Mouse (Mus musculus) right cerebral cortex, adult 18-20 months (tissue): ENCODE data around the gene Crym.
A peak's percentile ranks its signal among the peaks of the same experiment; 100 is the strongest.

Experiments used
- DNase-seq: peaks from one replicate; pipeline ENCODE4 v3.0.0; 2022; ENCODE audit warnings: mixed read lengths

The Crym gene

DNA sequence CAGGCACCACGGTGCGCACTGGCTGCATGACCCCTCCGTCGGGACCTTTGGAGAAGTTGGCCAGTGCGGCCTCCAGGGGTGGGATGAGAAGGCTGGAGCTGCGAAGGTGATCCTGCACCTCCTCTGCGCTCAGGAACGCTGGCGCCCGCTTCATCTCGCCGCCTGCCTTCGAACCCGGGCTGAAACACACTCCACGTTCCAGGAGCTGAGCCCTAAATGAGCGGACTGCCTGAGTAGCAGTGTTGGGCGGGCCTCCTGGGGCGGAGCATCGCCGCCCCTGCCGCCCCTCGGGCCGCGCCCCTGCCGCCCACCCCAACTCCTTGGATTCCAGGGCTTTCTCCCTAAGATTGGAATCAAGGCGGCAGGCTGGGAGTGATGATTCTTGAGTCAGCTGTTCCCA lies at the start of gene Crym:
Gene Crym (minus strand): TSS at position 341 of the 400 bp plus-strand sequence.
- peak; percentile 23 for DNase-seq

DNA sequence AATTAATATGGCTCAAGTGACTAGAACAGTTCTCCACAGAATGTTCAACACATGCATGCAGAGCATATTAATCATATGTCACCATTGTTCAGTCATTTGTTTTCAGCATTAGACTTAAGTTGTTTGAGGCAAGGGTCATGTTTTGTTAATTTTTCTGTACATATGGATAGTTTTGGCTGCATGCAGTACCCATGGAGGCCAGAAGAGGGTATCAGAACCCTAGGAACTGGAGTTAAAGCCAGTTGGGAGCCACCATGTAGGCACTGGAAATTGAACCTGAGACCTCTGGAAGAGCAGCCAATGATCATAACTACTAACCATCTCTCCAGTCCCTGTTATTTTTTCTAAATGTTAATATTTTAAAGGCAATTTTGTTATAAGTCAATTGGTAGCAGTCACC lies 39.2 kb upstream of the Crym start:
- DNase-seq, result no peak

DNA sequence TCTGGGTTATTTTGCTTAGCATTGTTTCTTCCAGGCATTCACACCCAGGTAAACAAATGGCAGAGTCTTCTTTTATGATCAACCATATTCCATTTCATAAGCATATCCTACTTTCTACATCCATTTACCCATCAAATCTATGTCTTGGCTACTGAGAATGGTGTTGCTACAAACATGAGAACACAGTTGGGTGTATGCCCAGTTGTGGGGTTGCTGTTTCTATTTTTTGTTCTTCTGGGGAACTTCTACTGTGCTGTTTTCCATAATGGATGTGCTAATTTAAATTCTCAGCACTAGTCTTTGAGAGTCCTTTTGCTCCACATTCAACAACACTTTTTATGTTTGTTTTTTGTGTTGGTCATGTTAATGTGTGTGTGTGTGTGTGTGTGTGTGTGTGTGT lies 26.6 kb upstream of the Crym start:
- DNase-seq, result peak; percentile 46

DNA sequence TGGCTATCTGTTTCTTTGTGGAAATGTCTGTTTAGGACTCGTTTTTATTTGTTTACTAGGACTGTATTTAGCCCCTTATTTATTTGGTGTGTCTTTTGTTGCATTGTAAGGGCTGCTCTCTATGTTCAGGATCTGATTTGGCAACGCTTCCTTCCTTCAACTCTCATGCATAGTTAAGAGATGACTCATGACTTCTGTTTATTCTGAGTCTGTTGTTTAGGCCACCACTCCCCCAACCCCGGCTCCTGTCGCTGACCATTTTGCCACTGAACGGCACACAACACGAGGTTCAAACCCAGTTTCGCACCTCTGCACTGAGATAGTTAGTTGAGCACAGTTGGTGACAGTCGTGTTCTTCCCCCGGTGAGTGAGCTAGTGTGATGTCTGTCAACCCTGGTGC lies 4.1 kb upstream of the Crym start:
- DNase-seq, result no peak

DNA sequence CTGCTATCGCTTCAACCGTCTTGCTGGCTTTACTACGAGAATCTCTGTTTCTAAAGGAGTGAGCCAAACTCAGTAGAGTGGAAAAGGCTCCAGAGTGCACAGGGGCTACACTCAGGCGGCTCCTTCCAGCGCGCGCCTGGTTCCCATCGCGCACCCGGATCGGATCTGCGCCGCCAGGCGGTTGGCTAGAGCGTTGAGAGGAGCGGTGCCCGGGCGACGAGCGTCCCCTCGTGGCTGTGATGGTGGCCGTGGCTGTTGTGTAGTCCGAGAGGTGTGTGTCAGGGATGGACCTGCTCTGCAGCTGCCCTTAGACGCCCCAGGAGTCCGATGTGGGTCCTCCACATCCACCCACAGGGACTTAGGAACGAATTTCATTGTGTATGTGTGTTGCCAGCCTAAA lies 1.9 kb upstream of the Crym start, which contains the start of gene Abca14:
Gene Abca14 (plus strand): TSS at position 173 of the 400 bp plus-strand sequence.
- peak; percentile 87 for DNase-seq

DNA sequence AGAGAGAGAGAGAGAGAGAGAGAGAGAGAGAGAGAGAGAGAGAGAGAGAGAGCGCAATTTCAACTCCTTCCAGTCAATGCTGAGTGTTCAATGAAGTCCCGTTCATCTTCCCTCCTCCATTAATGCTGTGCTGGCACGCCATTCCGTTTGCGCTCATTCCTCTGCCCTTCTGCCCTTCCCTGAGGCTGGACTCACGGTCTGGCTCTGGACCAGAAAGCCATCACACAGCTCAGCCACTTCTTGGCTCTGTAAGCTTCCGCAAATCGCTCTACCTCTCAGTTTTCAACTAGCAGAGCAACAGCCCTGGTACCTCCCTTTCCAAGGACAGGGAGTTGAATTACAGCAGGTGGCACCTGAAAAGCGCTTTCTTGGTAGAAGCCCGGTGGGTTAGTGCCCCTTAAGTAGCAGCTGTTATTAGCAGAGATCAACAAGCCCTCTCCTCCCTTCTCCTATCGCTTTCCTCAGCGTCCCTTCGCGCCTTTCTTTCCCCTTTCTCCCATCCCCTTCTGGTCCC lies 623 bp downstream of the Crym start:
- no peak for DNase-seq

DNA sequence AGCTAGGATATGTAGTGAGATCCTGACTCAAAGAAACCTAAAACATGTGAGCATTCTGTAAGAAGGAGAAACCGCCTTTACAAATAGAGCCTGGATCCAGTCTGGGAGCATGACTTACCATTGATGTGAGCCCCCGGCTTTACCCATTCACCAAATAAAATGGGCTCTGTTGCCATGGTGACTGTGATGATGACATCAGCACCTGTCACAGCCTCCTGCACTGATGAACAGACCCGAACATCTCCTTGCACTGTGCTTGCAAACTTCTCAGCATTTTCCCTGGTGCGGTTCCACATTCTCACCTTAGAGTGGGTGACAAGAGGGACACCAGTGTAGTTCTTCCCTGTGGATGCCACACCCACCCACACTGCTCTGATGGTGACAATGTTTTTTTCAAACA lies 6.7 kb downstream of the Crym start:
- no peak for DNase-seq

DNA sequence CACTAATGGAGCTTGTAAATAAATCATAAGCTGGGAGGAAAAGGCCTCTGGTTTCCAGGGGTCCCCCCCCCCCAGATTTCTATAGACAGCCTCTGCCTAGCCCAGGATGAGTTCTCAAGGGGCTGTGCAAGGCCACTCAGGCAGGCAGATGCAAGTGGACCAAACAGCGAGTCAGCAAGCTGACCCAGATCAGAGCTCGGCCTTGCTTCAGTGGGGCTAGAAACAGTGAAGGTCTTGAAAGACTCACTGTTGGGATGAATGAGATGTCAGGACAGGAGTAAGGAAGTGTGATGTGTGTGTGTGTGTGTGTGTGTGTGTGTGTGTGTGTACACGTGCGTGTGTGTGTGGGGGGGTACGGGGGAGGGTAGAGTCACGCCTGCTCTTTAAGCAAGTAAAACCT lies 9.1 kb downstream of the Crym start:
- DNase-seq, result no peak

DNA sequence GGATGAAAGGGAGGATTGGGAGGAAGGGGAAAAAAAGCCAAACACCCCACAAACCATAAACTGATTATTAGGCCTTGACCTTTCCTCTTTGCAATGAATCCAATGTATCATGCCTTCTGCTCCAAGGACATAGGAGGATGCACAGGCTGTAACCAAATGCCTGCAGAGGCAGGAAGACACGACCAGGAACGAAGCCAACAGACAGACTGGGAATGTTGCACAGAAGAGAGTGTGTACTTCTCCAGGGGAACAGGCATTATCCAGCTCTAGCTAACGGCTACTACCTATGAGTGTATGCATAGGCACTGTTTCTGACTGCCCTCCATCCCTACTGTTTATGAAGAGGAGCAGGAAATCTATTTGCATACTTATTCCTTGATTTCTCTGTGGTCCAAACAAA lies 9.7 kb downstream of the Crym start:
- peak; percentile 17 for DNase-seq

DNA sequence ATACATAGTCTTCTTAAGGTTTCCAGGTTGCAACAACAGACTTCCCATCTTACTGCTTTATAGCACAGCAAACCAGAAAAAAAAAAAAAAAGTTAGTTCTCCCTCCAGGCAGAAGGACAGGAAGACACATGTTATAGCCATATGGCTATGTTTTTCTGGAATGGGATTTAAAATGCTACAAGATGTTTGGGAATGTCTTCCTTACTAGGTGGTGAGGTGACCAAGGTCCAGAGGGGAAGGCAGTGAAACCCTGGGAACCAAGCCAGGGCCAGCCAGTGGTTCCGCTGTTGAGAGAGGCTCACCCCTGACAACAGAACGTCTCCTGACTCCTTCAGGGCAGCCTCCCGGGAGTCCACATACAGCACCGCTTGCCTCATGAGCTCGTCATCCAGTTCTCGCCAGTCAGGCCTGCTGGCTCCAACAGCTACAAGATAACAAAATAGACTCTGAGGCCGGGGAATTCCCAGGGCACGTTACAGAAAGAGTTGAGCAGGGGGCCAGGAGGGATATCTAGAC lies 11.7 kb downstream of the Crym start:
- DNase-seq, result no peak

DNA sequence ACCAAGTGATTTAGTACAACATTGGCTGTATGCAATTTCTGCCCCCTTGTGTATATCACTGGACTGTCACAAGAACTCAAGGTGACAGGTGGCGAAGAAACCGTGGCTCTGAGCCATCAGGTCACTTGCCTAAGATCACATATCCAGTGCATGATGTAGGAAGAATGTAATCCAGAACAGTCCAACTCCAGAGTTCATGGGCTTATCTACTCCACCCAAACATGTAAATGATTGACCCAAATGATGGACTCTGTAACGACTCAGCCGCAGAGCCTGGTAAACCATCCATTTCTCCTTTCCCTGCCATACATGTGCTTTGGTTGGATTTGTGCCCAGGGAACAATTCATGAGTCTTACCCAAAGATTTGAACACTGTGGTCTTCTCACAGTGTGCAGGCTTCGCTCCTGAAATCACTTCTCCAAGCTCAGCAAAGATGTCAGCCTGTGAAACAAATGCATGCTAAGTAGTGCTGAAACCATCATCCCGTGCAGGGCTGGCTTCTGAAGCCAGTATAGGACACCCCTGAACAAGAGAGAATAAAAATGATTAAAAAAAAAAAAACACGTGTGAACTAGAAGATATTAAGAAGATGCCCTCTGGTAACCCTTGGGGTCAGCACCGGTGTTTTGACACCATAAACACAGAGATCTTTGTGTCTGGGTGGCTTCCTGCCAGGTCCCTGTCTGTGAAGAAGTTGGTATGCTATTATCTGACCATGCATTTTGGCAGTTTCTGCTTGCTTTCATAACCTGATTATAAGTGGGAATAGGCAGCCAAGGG lies 12.4 kb downstream of the Crym start:
- DNase-seq, result no peak

DNA sequence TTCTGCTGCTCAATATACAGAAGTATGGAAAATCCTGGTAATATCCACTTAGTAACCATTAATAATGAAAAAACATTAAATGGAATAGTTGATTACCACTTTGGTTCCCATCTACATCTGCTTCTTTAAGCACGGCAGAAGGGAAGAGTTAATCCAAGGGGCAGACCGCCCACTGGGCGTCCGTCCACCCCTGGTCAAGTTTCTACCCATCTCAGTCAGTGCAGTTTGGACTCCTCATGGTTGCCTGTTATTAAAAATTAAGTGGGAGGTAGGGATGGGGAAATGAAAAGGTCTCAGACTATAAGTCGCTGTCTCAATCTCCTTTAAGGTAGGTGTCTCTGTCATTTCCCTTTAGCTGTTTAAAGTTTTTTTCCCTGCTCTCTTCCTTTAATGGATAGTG lies 13.0 kb downstream of the Crym start:
- no peak for DNase-seq

DNA sequence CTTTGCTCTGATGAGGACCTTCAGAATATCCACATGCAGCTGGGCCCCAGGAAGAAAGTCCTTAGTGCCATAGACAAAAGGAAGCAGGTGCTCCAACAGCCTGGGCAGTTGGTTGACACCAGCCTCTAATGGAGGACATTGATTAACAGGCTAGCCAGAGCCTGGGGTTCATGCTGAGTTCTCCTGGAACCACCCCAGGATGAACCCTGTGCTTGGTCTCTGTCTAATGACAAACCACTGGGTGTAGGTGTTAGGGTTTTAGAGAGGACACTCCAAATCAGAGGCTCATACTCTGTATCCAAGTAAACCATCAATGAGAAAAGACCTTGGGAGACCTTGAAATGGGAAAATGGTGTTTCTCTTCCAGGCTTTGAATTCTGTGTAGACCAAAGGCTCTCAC lies 19.0 kb downstream of the Crym start:
- no peak for DNase-seq

DNA sequence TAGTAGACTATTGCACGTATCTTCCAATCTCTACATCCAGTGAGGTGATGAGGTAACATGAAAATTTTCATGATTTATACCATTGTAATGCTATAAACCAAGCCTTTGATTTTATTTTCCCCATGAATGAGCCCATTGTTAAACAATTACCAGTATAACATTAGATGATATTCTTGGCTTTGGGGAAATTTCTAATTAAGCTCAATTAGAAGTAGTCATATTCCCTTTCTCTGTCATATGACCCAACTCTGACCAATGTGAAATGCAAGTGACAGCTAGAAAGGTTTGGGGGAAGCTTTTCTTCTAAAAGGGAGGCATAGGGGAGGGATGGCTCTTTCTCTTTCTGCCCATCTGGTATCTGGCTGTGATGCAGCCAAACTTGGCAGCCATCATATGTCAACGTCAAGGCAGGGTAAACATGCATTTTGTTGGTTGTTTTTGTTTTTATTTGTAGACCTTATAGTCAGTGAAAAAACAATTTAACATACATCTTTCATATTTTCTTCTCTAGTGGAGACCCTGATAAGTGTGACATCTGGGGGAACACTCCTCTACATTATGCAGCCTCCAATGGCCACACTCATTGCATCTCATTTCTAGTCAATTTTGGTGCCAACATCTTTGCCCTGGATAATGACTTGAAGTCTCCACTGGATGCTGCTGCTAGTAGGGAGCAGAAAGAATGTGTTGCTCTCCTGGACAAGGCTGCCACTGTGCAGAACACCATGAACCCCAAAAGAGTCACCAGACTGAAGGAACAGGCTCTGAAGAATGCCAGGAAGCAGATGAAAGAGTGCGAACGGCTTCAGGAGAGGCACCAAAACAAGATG lies 20.3 kb downstream of the Crym start:
- DNase-seq, result no peak

DNA sequence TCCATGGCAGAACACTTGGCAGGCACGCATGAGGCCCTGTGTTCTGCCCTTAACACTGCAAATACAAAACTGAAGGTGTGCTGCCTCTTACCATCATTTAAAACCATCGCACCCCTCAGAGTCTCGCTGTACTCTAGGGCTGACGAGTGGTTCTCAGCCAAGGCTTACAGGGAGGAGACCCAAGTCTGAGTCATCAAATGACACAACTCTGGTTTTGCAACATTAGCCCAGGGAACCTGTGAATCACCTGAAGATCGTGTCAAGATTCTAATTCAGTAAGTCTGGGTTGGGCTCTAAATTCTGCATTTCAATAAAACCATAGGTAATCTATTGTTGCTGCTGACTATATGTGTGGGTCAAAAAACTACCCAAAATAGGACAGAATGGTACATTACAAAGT lies 21.4 kb downstream of the Crym start:
- no peak for DNase-seq

DNA sequence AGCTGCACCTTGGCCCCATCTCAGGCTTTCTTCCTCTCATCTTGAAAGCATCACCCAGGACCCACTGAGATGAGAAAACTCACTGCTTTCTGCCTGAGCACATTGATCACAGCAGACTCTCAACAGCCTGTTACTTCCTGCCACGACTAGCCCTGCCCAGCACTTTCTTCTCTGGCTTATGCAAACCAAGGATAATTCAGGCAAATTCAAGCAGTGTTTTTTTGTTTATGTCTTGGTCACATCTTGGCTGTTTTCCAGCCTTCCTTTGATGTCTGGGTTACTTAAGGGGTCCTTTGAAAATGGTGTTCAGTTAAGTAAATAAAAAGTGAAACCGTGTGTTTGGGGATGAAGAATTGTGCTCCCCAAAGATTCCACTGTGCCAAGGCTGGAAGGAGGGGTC lies 23.0 kb downstream of the Crym start:
- no peak for DNase-seq

DNA sequence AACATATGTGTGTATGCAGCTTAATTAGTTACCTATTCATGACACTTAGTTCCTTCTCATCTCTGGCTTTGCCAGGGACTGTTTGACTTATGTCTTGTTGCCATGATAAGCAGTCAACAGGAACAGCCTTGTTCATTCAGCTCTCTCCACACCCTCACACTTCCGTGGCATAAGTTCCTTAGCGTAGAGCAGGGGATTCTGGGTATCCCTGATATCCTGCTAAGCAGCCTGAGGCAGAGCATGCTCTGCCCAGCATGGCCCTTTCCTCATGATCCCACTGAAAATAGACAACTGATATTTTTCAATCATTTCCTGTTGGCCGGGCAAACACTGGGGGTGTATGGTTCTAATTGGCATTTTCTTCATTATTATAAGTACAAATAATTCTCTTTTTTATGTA lies 24.3 kb downstream of the Crym start:
- no peak for DNase-seq

DNA sequence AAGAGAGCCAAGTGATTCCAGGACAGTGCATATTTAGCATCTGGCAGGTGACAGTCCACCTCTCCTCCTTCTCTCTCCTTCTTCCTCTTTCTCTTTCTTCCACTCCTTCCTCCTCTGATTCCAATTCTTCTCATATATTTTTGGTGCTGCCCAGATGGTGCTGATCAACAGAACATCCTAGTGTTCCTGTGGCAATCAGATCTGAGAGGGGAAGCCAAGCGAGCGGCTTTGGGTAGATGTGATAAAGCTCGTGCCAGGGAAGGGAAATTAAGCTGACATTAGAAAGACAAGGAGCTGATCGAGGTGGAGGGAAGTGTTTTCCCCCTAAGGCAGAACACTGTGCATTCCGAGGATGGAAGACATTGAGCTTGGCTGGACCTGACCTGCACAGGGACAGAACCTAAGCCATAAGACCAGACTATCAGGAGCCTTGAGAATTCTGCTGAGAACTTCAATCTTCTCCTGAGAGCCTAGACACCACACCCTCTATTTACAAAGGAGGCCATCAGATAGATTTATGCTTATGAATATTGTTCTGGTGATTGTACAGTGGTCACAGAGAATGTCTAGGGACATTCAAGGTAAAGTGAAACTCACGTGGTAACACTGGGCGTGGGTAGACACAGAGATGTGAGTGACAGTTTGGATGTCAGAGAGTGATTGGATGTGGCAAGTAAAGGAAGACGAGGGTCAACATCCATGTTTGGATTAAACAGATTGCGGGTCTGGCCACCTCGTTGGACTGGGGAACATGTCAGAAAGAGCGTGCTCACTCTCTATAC lies 27.0 kb downstream of the Crym start:
- DNase-seq, result no peak

DNA sequence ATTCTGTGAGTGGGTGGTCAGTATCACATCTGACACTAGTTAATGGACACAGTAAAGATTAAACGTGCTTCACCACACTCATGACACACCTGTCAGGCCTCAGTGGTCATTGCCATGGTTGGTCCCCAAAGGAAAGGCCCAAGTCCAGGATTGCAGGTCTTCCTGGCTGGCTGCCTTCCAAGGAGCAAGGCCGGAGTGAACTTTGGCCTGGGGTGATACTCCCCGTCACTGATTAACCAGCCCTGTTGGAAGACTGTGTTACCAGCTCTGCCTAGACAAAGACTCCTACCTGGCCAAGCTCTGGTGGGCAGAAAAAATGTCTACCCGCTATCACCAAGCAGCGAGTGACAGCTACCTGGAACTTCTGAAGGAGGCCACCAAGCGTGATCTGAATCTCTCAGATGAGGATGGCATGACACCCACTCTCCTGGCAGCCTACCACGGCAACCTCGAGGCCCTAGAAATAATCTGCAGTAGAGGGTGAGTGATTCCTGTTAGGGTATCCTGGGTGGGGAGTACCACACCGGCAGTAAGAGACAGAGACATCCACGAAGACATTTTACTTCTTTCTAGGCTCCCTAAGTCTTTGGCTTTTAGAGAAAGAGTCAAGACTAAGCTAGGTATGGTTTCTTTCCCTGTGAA lies 28.2 kb downstream of the Crym start, which contains the start of gene Anks4b:
Gene Anks4b (plus strand): TSS at position 256 of the 642 bp plus-strand sequence.
- no peak for DNase-seq

DNA sequence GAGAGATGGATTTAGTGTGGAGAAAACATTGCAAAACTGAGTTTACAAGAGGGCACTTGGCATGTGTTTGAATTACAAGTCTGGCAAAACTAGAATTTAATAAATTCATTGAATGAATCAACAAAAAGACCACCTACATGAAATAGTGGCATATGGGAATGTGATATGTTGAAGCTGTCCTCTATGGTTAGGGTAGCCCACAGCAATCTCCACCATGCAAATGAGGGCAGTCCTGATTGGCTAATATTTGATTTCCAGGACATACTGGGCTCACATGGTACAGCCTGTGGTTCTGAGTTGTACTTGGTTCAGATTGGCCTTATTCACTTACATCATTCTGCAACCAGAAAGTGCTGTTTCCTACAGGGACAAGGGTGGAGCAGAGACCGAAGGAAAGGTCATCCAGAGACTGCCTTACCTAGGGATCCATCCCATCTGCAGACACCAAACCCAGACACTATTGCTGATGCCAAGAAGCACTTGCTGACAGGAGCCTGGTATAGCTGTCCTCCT lies 29.7 kb downstream of the Crym start:
- DNase-seq, result no peak

DNA sequence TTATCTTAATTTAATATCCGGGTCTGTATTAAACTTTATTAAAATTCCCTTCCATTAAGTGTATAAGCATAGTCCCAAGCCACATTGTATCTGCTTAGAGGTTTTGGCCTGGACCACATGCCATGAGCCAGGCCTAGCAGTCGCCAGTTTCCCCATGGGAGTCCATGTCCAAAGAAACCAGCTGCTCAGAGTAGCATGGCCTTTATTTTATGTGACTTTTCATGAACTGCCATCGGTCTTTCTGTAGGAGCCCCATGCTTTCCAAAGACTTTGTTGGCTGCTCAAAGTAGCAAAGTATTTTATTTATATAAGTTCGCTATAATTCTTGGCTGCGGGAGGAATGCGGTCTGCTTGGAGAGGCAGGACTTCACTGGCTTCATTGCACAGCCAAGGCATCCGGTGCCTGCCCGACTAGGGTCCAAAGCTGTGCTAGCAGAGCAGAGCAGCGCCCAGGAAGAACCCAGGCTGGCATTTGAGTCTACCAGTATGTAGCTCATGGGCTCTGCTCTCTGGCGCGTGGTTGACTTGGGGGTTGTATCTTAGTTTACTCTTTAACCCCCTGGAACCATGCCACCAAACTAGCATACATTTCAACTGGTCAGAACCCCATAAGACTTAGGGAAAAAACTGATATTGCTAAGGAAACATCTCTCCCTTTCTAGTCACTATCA lies 38.2 kb downstream of the Crym start:
- no peak for DNase-seq
